ENCODE assay signal across 11 mouse cellular contexts in genomic region chr12:80924205-80924604, GRCm38 (mm10). TPM values are rescaled to one million over a fixed set of nuclear protein-coding genes. Genes with fewer than 3 reads are reported as not detected.
DNase-seq lines count a peak whose midpoint lies in the region; ATAC-seq and TF ChIP-seq lines count a peak whose summit lies in the region.
"Had no signal": no experiment of that assay in that cellular context is flagged by ENCODE, and none has a peak within 500 bp of the region (broad histone marks: within the 10 kb centered on the region; RNA-seq: fewer than 3 reads in every experiment).

No protein-coding gene starts in this region.

- H3K4me3 ChIP-seq in kidney, postnatal 0 days (replicated peaks; ENCODE audit: low read depth, low read length) = no peak overlapping the region
- no peak overlapping the region for H3K4me3 ChIP-seq in MEL (ENCODE audit: control insufficient read depth in 1 of 2, insufficient read depth in 1 of 2, low read depth in 2 of 2, low read length in 2 of 2)
- no peak overlapping the region for H3K4me3 ChIP-seq in heart, embryonic 10.5 days
- H3K4me3 ChIP-seq: limb, embryonic 13.5 days; neural tube, embryonic 12.5 days had no signal

- intact Hi-C loops in gastrocnemius, postnatal 14 days (cut with DNase I; ENCODE audit: low total_unique reads) = no loop called here

- H3K9me3 ChIP-seq in kidney, postnatal 0 days (replicated peaks; ENCODE audit: low read length) = no peaks in the 10 kb centered on the region
- no peaks in the 10 kb centered on the region for H3K9me3 ChIP-seq in MEL (replicated peaks; ENCODE audit: insufficient read depth, low read length)
- H3K9me3 ChIP-seq in heart, embryonic 10.5 days = no peaks in the 10 kb centered on the region
- H3K9me3 ChIP-seq: limb, embryonic 13.5 days; neural tube, embryonic 12.5 days had no signal

- no peak for TF ChIP-seq CTCF in kidney, postnatal 0 days (IDR thresholded peaks at IDR 0.05; ENCODE audit: low read depth)
- TF ChIP-seq CTCF in MEL (IDR thresholded peaks at IDR 0.05 in 2 of 3, conservative IDR thresholded peaks at IDR 0.05 in 1 of 3; ENCODE audit: control insufficient read depth in 1 of 3, insufficient read depth in 1 of 3, low read depth in 2 of 3, low read length in 3 of 3, poor library complexity in 1 of 3, severe bottlenecking in 1 of 3) = no peak

- H3K27ac ChIP-seq in kidney, postnatal 0 days = peak overlapping the region; percentile 19; the same call in 1 of the 2 replicates
- no peak overlapping the region for H3K27ac ChIP-seq in MEL (ENCODE audit: control insufficient read depth, low read depth, low read length)
- no peak overlapping the region for H3K27ac ChIP-seq in heart, embryonic 10.5 days
- H3K27ac ChIP-seq: limb, embryonic 13.5 days; neural tube, embryonic 12.5 days had no signal

- ATAC-seq in kidney, postnatal 0 days (replicated peaks; ENCODE audit: low FRiP score, low read depth) = peak; percentile 68; the same call in 1 of the 2 replicates

- 55% methylated on average over 3 of the region's 3 CpGs for WGBS in kidney, postnatal 0 days
- 79% methylated on average over 3 of the region's 3 CpGs for WGBS in heart, embryonic 10.5 days

- TF ChIP-seq EP300 in MEL (IDR thresholded peaks at IDR 0.05; ENCODE audit: low read depth in 1 of 2, low read length in 2 of 2) = no peak

- no peak for TF ChIP-seq RAD21 in MEL (IDR thresholded peaks at IDR 0.05; ENCODE audit: low read depth, low read length)

- peak; percentile 43 for DNase-seq in kidney, postnatal 0 days (ENCODE audit: low spot score)
- DNase-seq in kidney, adult 11 months = no peak
- DNase-seq in MEL (ENCODE audit: low read depth, low spot score) (peak; percentile 50), adipocyte (ENCODE audit: low spot score) (no peak)
- DNase-seq in fat pad, adult 2 months (ENCODE audit: extremely low read depth, low read depth, low spot score) = peak; percentile 72
- DNase-seq in lung, postnatal 36 days = peak; percentile 80
- DNase-seq in gastrocnemius, postnatal 14 days = no peak
- DNase-seq in heart, embryonic 10.5 days (ENCODE audit: low spot score) = no peak

- H3K36me3 ChIP-seq in kidney, postnatal 0 days (ENCODE audit: insufficient read depth, low read length) = no peaks in the 10 kb centered on the region
- peaks cover 0 to 14% of the 10 kb centered on the region in 2 experiments; a peak in 2 of 4 replicates for H3K36me3 ChIP-seq in MEL (ENCODE audit: control insufficient read depth in 1 of 2, insufficient read depth in 2 of 2, low read length in 2 of 2)
- H3K36me3 ChIP-seq in heart, embryonic 10.5 days = no peaks in the 10 kb centered on the region
- H3K36me3 ChIP-seq: limb, embryonic 13.5 days; neural tube, embryonic 12.5 days had no signal

- H3K9ac ChIP-seq in kidney, postnatal 0 days (ENCODE audit: low read depth, low read length) = no peak overlapping the region
- H3K9ac ChIP-seq in MEL (ENCODE audit: control insufficient read depth, low read depth, low read length, poor library complexity, severe bottlenecking) = no peak overlapping the region
- H3K9ac ChIP-seq: limb, embryonic 13.5 days; neural tube, embryonic 12.5 days had no signal

- H3K4me2 ChIP-seq in kidney, postnatal 0 days (ENCODE audit: low read length) = no peak overlapping the region
- H3K4me2 ChIP-seq: limb, embryonic 13.5 days; neural tube, embryonic 12.5 days had no signal

- no peak for TF ChIP-seq POLR2A in MEL (IDR thresholded peaks at IDR 0.05; ENCODE audit: control insufficient read depth in 1 of 2, insufficient read depth in 1 of 2, low read depth in 1 of 2, low read length in 2 of 2, poor library complexity in 1 of 2)

- no peaks in the 10 kb centered on the region for H3K4me1 ChIP-seq in kidney, postnatal 0 days (replicated peaks; ENCODE audit: insufficient read depth, low read length)
- H3K4me1 ChIP-seq in MEL (ENCODE audit: control insufficient read depth in 1 of 2, insufficient read depth in 2 of 2, low read length in 2 of 2) = peaks cover 5 to 18% of the 10 kb centered on the region in 2 experiments
- H3K4me1 ChIP-seq in heart, embryonic 10.5 days = peaks cover 11% of the 10 kb centered on the region; the same call in 1 of the 2 replicates
- H3K4me1 ChIP-seq: neural tube, embryonic 12.5 days had no signal

- H3K79me2 ChIP-seq in MEL (ENCODE audit: control insufficient read depth, insufficient read depth, low read length, poor library complexity) = no peaks in the 10 kb centered on the region

- H3K27me3 ChIP-seq in kidney, postnatal 0 days (ENCODE audit: insufficient read depth, low read length) = no peaks in the 10 kb centered on the region
- peaks cover 0 to 1% of the 10 kb centered on the region in 2 experiments; a peak in 2 of 4 replicates for H3K27me3 ChIP-seq in MEL (ENCODE audit: control insufficient read depth in 1 of 2, insufficient read depth in 2 of 2, low read length in 2 of 2)
- H3K27me3 ChIP-seq in heart, embryonic 10.5 days (ENCODE audit: insufficient read depth, poor library complexity, severe bottlenecking) = peaks cover 7% of the 10 kb centered on the region; the same call in 1 of the 2 replicates
- H3K27me3 ChIP-seq: limb, embryonic 13.5 days; neural tube, embryonic 12.5 days had no signal

TF ChIP-seq in MEL, 35 proteins besides CTCF, POLR2A, EP300 and RAD21:
- no peak for TF ChIP-seq MXI1 (IDR thresholded peaks at IDR 0.05; ENCODE audit: low read depth, low read length)
- no peak for TF ChIP-seq RCOR1 (IDR thresholded peaks at IDR 0.05; ENCODE audit: low read depth, low read length)
- TF ChIP-seq MAX (IDR thresholded peaks at IDR 0.05; ENCODE audit: low read length) = no peak
- TF ChIP-seq ZKSCAN1 (IDR thresholded peaks at IDR 0.05; ENCODE audit: low read depth, low read length) = no peak
- TF ChIP-seq TAL1 (IDR thresholded peaks at IDR 0.05; ENCODE audit: low read length) = no peak
- no peak for TF ChIP-seq GABPA (IDR thresholded peaks at IDR 0.05; ENCODE audit: low read depth, low read length)
- TF ChIP-seq KAT2A (conservative IDR thresholded peaks at IDR 0.05; ENCODE audit: low read depth, low read length) = no peak
- no peak for TF ChIP-seq MYB (IDR thresholded peaks at IDR 0.05; ENCODE audit: low read depth, low read length)
- no peak for TF ChIP-seq E2F4 (IDR thresholded peaks at IDR 0.05; ENCODE audit: borderline replicate concordance, low read depth, low read length)
- TF ChIP-seq NRF1 (IDR thresholded peaks at IDR 0.05; ENCODE audit: insufficient read depth, low read depth, low read length, poor library complexity, severe bottlenecking) = no peak

RNA-seq across cellular contexts. Expression of gene Srsf5, which starts 21.1 kb away (rescaled TPM):
- 659 and 670 TPM in 2 replicates for polyA plus RNA-seq in kidney, postnatal 0 days (2015; fragmentation: Nextera tagmentation; extraction: Ambion mirVana)
- total RNA-seq in MEL (2012; rRNA removed) = 401 and 419 TPM in 2 replicates
- 100 to 1,000 TPM; 276 to 460 TPM for polyA plus RNA-seq in MEL (2012; ENCODE audit: insufficient read depth in 1 of 2, insufficient read length in 2 of 2, low read depth in 1 of 2, low replicate concordance in 2 of 2, missing spikeins in 1 of 2)
- 100 to 1,000 TPM in 1 of 2 experiments, 10 to 100 TPM in 1; 96.9 to 112 TPM for total RNA-seq in gastrocnemius, postnatal 14 days (2021)
- polyA plus RNA-seq in heart, embryonic 10.5 days (2016; fragmentation: Nextera tagmentation; extraction: Ambion mirVana) = 386 and 404 TPM in 2 replicates

RNA-seq across cellular contexts. Expression of gene Slc10a1, which starts 44.3 kb away (rescaled TPM):
- polyA plus RNA-seq in kidney, postnatal 0 days (2015; fragmentation: Nextera tagmentation; extraction: Ambion mirVana) = 1.7 and 4.0 TPM in 2 replicates
- total RNA-seq in MEL (2012; rRNA removed) = 0.12 TPM in 1 of 2 replicates, not detected in the other
- under 1 TPM in 1 of 2 experiments, not detected in 1; 0.18 TPM for polyA plus RNA-seq in MEL (2012; ENCODE audit: insufficient read depth in 1 of 2, insufficient read length in 2 of 2, low read depth in 1 of 2, low replicate concordance in 2 of 2, missing spikeins in 1 of 2)
- not detected for total RNA-seq in gastrocnemius, postnatal 14 days (2021)
- polyA plus RNA-seq in heart, embryonic 10.5 days (2016; fragmentation: Nextera tagmentation; extraction: Ambion mirVana) = 0.55 and 0.58 TPM in 2 replicates
- total RNA-seq: heart, adult 8-10 months had no signal

Comparison
In these comparisons a context has a peak if more than half of its experiments do, and no peak if none do; other contexts are left out.
1. DNase-seq: peak in kidney, postnatal 0 days (single experiment), MEL (single experiment), fat pad, adult 2 months (single experiment) and lung, postnatal 36 days (single experiment); none in kidney, adult 11 months (single experiment), gastrocnemius, postnatal 14 days (single experiment), adipocyte (single experiment) and heart, embryonic 10.5 days (single experiment).